Mouse (Mus musculus) 3T3-L1 (cell line): ENCODE measurements around the gene BC037034.

Experiments used
- DNase-seq: peaks from one replicate; pipeline ENCODE4 v3.0.0-alpha.2; 2015; ENCODE audit warnings: low read depth, low spot score

The BC037034 gene

GRCm38 (mm10) chr5:138262001-138262400, 1.8 kb downstream of the BC037034 start:
- no peak for DNase-seq

GRCm38 (mm10) chr5:138260834-138261233, 3.0 kb downstream of the BC037034 start:
- DNase-seq, result no peak

GRCm38 (mm10) chr5:138260051-138260450, 3.8 kb downstream of the BC037034 start:
- DNase-seq, result no peak

- no peak for DNase-seq
Measured at GRCm38 (mm10) chr5:138258993-138259392, 4.8 kb downstream of the BC037034 start.

GRCm38 (mm10) chr5:138258542-138258941, 5.3 kb downstream of the BC037034 start:
- no peak for DNase-seq

GRCm38 (mm10) chr5:138258078-138258477, 5.8 kb downstream of the BC037034 start:
- DNase-seq, result no peak

GRCm38 (mm10) chr5:138257585-138257978, 6.3 kb downstream of the BC037034 start:
- DNase-seq, result no peak

- DNase-seq, result peak; percentile 52
Measured at GRCm38 (mm10) chr5:138256966-138257584, 6.8 kb downstream of the BC037034 start.

- DNase-seq, result no peak
Measured at GRCm38 (mm10) chr5:138256094-138256467, 7.8 kb downstream of the BC037034 start.

- DNase-seq, result peak; percentile 100
Measured at GRCm38 (mm10) chr5:138255353-138256093, 8.3 kb downstream of the BC037034 start, which contains the start of gene Lamtor4. Gene Lamtor4 (plus strand): TSS chr5:138255482.

- no peak for DNase-seq
Measured at GRCm38 (mm10) chr5:138253061-138253460, 10.8 kb downstream of the BC037034 start.

- DNase-seq, result no peak
Measured at GRCm38 (mm10) chr5:138251144-138251543, 12.7 kb downstream of the BC037034 start.

- DNase-seq, result no peak
Measured at GRCm38 (mm10) chr5:138241511-138241910, 22.3 kb downstream of the BC037034 start.

- no peak for DNase-seq
Measured at GRCm38 (mm10) chr5:138234224-138234623, 29.6 kb downstream of the BC037034 start.

GRCm38 (mm10) chr5:138233778-138234177, 30.1 kb downstream of the BC037034 start:
- DNase-seq, result no peak

GRCm38 (mm10) chr5:138229511-138229910, 34.3 kb downstream of the BC037034 start:
- DNase-seq, result no peak

- peak; percentile 60 for DNase-seq
Measured at GRCm38 (mm10) chr5:138228026-138228425, 35.8 kb downstream of the BC037034 start.

GRCm38 (mm10) chr5:138227367-138227766, 36.5 kb downstream of the BC037034 start:
- DNase-seq, result no peak

GRCm38 (mm10) chr5:138226491-138226890, 37.3 kb downstream of the BC037034 start:
- DNase-seq, result no peak

GRCm38 (mm10) chr5:138225700-138226099, 38.1 kb downstream of the BC037034 start, which contains the start of gene Nxpe5:
Gene Nxpe5 (plus strand): TSS chr5:138225898.
- no peak for DNase-seq

GRCm38 (mm10) chr5:138223287-138223686, 40.5 kb downstream of the BC037034 start:
- DNase-seq, result no peak

- peak; percentile 91 for DNase-seq
Measured at GRCm38 (mm10) chr5:138222111-138222510, 41.7 kb downstream of the BC037034 start.

- no peak for DNase-seq
Measured at GRCm38 (mm10) chr5:138219864-138220263, 44.0 kb downstream of the BC037034 start.
